Mouse (Mus musculus) bone marrow macrophage, adult 2 months (primary cell): Measurements from ENCODE around the gene Anks3.

Experiments used
- CTCF ChIP-seq: IDR thresholded peaks from 2 replicates; pipeline ENCODE4 v1.5.1; 2012; ENCODE audit warnings: low read depth, mild to moderate bottlenecking, low read length, moderate library complexity
- POLR2A ChIP-seq: IDR thresholded peaks from 2 replicates; pipeline ENCODE4 v1.6.1; 2012; ENCODE audit warnings: mild to moderate bottlenecking, low read depth, low read length, borderline replicate concordance

DNA sequence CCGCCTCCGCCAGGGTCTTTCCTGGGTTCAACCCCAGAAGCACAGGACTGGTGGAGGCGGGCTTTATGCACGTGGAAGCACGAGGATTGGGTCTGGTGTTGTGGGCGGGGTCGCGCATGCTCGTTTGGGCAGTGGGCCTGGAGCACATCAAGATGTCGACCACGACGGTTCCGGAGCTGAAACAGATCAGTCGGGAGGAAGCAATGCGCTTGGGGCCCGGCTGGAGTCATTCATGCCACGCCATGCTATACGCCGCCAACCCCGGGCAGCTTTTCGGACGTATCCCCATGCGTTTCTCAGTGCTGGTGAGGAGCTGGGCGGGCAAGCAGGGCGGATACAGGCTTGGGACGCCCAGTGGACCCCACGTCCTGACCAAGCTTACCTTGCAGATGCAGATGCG lies 25.0 kb downstream of the Anks3 start:
- TF ChIP-seq POLR2A = no peak
- TF ChIP-seq CTCF = no peak
